Mouse (Mus musculus) forelimb bud, embryonic 11.5 days (tissue): ENCODE results near the gene Gng12.
"Not testable (repeated sequence)": the region's sequence is repeated elsewhere in the genome, so short reads cannot be mapped to it uniquely, and the experiment has no call there.

Experiments used
- DNase-seq: peaks from one replicate; pipeline ENCODE4 v3.0.0-alpha.2; 2012; ENCODE audit warnings: low read depth, low spot score

The Gng12 gene

GRCm38 (mm10) chr6:66953951-66954519, 57.8 kb downstream of the Gng12 start:
- no peak for DNase-seq

GRCm38 (mm10) chr6:66955089-66955657, 59.0 kb downstream of the Gng12 start:
- DNase-seq: no peak

GRCm38 (mm10) chr6:66958466-66959235, 62.5 kb downstream of the Gng12 start:
- DNase-seq: no peak

GRCm38 (mm10) chr6:66962582-66963043, 66.4 kb downstream of the Gng12 start:
- DNase-seq: peak; percentile 57

- DNase-seq: no peak
Measured at GRCm38 (mm10) chr6:66963068-66963467, 66.9 kb downstream of the Gng12 start.

GRCm38 (mm10) chr6:66963651-66964050, 67.5 kb downstream of the Gng12 start:
- not testable (repeated sequence) for DNase-seq

- DNase-seq: no peak
Measured at GRCm38 (mm10) chr6:66964222-66964621, 68.0 kb downstream of the Gng12 start.

- no peak for DNase-seq
Measured at GRCm38 (mm10) chr6:66965203-66965602, 69.0 kb downstream of the Gng12 start.

GRCm38 (mm10) chr6:66967788-66968187, 71.6 kb downstream of the Gng12 start:
- no peak for DNase-seq

- no peak for DNase-seq
Measured at GRCm38 (mm10) chr6:66969446-66969845, 73.2 kb downstream of the Gng12 start.

- DNase-seq: no peak
Measured at GRCm38 (mm10) chr6:66972300-66972699, 76.1 kb downstream of the Gng12 start.

GRCm38 (mm10) chr6:66973180-66973579, 77.0 kb downstream of the Gng12 start:
- DNase-seq: peak; percentile 57

GRCm38 (mm10) chr6:66975522-66975921, 79.3 kb downstream of the Gng12 start:
- no peak for DNase-seq

- no peak for DNase-seq
Measured at GRCm38 (mm10) chr6:66979197-66979596, 83.0 kb downstream of the Gng12 start.

- DNase-seq: no peak
Measured at GRCm38 (mm10) chr6:66980040-66980439, 83.8 kb downstream of the Gng12 start.

- DNase-seq: no peak
Measured at GRCm38 (mm10) chr6:66981366-66981765, 85.2 kb downstream of the Gng12 start.

GRCm38 (mm10) chr6:66981864-66982263, 85.7 kb downstream of the Gng12 start:
- no peak for DNase-seq

- DNase-seq: no peak
Measured at GRCm38 (mm10) chr6:66984079-66984478, 87.9 kb downstream of the Gng12 start.

- DNase-seq: no peak
Measured at GRCm38 (mm10) chr6:66984672-66985071, 88.5 kb downstream of the Gng12 start.

- no peak for DNase-seq
Measured at GRCm38 (mm10) chr6:66985500-66985899, 89.3 kb downstream of the Gng12 start.

GRCm38 (mm10) chr6:66986063-66986462, 89.9 kb downstream of the Gng12 start:
- DNase-seq: no peak

- DNase-seq: no peak
Measured at GRCm38 (mm10) chr6:66987643-66988042, 91.4 kb downstream of the Gng12 start.

- peak; percentile 18 for DNase-seq
Measured at GRCm38 (mm10) chr6:66988363-66988762, 92.2 kb downstream of the Gng12 start.
